Mouse (Mus musculus): Measurements from ENCODE around the gene Themis.

The Themis gene

GRCm38 (mm10) chr10:28668261-28668660, at the start of gene Themis:
Gene Themis, plus strand, starts transcription at chr10:28668360.
- no peak for DNase-seq (ENCODE audit: low read depth in 1 of 2, low spot score in 2 of 2)

DNA sequence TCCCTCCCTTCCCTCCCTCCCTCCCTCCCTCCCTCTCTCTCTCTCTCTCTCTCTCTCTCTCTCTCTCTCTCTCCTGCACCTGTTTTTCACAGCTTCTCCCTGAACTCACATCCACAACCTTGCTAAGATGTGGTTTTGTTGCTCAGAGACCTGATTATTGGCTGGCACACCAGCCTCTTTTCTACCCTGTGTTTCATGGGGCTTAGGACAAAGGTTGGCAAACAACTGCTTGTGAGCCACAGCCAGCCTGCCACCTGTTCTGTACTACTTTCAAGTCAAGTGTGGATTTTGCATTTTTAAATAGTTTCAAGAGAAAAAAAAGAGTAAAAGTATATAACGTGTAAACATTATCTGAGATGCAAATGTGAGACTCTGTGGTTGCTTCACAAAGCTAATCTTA, 48.7 kb upstream of the Themis start:
- DNase-seq (ENCODE audit: low read depth in 1 of 2, low spot score in 2 of 2), result no peak

GRCm38 (mm10) chr10:28636096-28636495, 32.1 kb upstream of the Themis start:
- DNase-seq (ENCODE audit: low read depth in 1 of 2, low spot score in 2 of 2), result no peak

- DNase-seq (ENCODE audit: low read depth in 1 of 2, low spot score in 2 of 2), result no peak
Measured at GRCm38 (mm10) chr10:28641887-28642286, 26.3 kb upstream of the Themis start.

- DNase-seq (ENCODE audit: low read depth in 1 of 2, low spot score in 2 of 2), result no peak
Measured at GRCm38 (mm10) chr10:28647855-28648254, 20.3 kb upstream of the Themis start.

- DNase-seq (ENCODE audit: low read depth in 1 of 2, low spot score in 2 of 2), result no peak
Measured at GRCm38 (mm10) chr10:28649109-28649899, 18.9 kb upstream of the Themis start.

DNA sequence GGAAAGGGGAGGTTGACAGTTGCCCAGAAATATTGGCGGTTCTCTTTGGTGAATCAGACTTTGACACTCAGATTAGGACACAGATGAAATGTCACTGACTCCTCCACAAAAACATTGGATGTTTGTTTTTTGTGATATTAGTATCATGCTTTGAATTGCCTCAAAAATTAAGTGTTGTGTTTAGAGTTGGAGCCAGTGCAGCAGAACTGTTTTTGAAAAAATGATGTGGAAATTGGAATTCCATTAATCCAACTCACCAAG, 18.3 kb upstream of the Themis start:
- no peak for DNase-seq (ENCODE audit: low read depth in 1 of 2, low spot score in 2 of 2)

- no peak for DNase-seq (ENCODE audit: low read depth in 1 of 2, low spot score in 2 of 2)
Measured at GRCm38 (mm10) chr10:28651910-28652309, 16.2 kb upstream of the Themis start.

- DNase-seq (ENCODE audit: low read depth in 1 of 2, low spot score in 2 of 2), result no peak
Measured at GRCm38 (mm10) chr10:28654733-28655132, 13.4 kb upstream of the Themis start.

GRCm38 (mm10) chr10:28665141-28665540, 3.0 kb upstream of the Themis start:
- no peak for DNase-seq (ENCODE audit: low read depth in 1 of 2, low spot score in 2 of 2)

GRCm38 (mm10) chr10:28673931-28674330, 5.8 kb downstream of the Themis start:
- DNase-seq (ENCODE audit: low read depth in 1 of 2, low spot score in 2 of 2), result no peak

DNA sequence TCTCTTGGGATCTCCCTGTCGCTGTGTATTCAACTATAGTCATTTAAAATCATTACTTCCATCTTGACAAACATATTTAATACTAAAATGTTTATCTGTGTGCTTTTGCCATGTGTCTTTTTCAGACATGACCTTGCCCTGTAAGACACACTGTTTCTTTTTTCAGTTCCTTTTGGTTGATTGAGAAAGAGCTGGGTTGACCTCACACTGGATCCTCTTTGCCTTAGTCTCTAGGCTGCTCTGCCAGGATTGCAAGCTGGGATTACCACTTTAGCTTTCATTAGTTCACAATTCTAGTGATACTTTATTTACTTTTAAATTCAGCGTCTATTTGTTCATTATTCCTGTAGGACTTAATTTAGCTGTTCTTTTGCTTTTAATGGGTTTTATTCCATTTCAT, 7.2 kb downstream of the Themis start:
- DNase-seq (ENCODE audit: low read depth in 1 of 2, low spot score in 2 of 2), result no peak

DNA sequence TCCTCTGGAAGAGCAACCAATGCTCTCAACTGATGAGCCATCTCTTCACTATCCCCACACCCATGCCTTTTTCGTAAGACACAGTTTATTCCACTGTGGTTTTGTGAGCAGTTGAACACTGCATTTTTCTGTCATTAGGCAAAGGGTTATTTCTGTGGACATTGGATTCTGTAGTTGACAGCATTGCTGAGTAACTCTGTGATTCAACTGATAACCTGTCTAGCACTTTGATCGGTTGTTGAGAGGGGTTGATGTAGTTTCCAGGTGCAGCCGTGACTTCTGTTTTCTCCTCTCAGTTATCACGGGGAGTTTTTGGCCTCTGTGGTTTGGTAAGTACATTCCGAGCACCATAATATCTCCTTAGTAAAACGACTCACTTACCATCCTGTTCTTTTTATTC, 26.8 kb downstream of the Themis start:
- no peak for DNase-seq (ENCODE audit: low read depth in 1 of 2, low spot score in 2 of 2)

GRCm38 (mm10) chr10:28696032-28696431, 27.9 kb downstream of the Themis start:
- DNase-seq (ENCODE audit: low read depth in 1 of 2, low spot score in 2 of 2), result no peak

GRCm38 (mm10) chr10:28698175-28698574, 30.0 kb downstream of the Themis start:
- no peak for DNase-seq (ENCODE audit: low read depth in 1 of 2, low spot score in 2 of 2)

DNA sequence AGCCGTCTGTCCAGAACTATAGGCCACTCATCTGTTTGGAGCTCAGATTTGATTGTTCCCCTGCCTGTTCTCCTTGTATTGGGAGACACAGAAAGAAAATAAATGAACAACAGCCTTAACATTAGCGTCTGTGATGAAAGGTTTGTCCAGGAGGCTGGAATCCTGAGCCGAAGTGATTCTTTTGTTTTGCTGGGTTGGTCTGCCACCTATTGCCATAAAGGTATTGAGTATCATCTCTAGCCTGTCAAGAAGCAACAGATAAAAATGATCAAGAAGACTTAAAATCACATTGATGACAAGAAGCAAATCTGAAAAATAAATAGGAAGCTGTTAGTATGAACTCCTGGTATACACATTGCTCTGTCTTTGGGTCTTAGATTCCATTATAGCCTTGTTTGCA, 53.7 kb downstream of the Themis start:
- no peak for DNase-seq (ENCODE audit: low read depth in 1 of 2, low spot score in 2 of 2)

DNA sequence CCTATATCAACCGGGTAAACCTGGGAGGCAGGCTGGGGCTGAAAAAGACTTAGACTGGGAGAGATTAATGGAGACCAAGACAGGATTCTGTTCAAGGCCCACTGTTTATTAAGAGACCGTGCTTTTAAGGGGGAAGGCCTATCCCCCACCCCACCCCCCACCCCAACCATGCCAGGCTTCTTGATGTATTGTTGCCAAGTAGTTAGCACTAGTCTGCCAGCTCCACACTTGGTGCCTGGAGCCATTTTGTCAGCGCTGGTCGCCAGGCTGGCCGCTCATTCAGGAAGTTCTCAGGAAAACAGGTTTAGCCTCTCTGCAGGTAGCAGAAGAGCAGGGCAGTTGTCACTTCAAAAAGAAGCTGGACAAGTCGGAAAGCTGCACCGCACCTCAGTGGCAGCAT, 55.1 kb downstream of the Themis start:
- DNase-seq (ENCODE audit: low read depth in 1 of 2, low spot score in 2 of 2), result no peak

DNA sequence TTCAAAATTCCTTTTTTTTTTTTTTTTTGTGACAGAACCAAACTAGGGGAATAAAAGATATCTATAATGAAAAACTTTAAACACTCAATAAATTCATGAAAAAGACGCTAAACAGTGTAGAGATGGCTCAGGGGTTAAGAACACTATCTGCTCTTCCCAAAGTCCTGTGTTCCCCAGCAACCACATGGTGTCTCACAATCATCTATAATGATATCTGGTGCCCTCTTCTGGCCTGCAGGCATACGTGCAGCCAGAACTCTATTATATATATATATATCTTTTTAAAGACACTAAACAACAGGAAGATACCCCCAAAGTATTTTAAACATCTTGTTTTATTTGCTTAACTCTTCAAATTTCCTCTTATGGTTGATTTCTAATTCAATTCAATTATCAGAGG, 62.0 kb downstream of the Themis start:
- DNase-seq (ENCODE audit: low read depth in 1 of 2, low spot score in 2 of 2), result no peak

DNA sequence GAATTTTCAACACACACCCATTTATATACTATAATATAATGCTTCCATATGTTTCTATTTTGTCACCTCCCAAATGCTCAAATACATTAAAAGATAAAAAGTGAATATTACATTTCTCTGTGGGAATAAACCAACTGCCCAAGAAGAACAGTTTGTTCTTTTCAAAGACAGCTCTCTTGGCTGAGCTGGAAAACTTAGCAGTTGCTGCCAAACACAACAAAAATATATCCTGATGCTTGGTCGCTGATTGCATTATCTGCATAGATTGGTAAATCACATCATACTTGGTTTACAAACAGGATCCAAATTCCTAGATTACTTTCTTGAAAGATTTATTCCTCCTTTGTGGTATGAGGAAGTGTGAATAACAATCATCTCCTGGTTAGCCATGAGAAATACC, 69.8 kb downstream of the Themis start:
- DNase-seq (ENCODE audit: low read depth in 1 of 2, low spot score in 2 of 2), result no peak

- no peak for DNase-seq (ENCODE audit: low read depth in 1 of 2, low spot score in 2 of 2)
Measured at GRCm38 (mm10) chr10:28746426-28746825, 78.3 kb downstream of the Themis start.

DNA sequence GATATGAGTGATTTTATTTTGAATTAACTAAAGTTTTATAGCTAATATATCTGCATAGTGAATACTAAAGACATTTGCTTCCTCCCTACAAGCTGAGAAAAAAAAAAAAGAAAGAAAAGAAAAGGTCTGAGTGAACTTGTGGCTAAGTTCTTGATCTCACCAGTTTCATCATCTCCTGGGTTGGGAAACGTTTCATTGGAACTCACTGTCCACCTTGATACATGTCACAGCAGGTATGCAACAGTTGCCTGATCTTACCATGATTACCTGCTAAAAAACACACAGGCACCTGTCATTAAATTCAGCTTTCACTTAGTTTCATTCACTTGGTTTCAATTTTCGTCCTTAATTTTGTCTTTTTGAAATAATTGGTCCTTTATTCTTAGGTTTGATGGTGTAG, 85.2 kb downstream of the Themis start:
- no peak for DNase-seq (ENCODE audit: low read depth in 1 of 2, low spot score in 2 of 2)

GRCm38 (mm10) chr10:28754927-28755326, 86.8 kb downstream of the Themis start:
- DNase-seq (ENCODE audit: low read depth in 1 of 2, low spot score in 2 of 2), result no peak

- no peak for DNase-seq (ENCODE audit: low read depth in 1 of 2, low spot score in 2 of 2)
Measured at GRCm38 (mm10) chr10:28776777-28777402, 108.7 kb downstream of the Themis start.

Data from monocyte, adult 2 months (primary cell).